Mouse (Mus musculus) gastrocnemius, postnatal 14 days (tissue): ENCODE data around the gene Msrb1. TPM values are rescaled to one million over a fixed set of nuclear protein-coding genes. Genes with fewer than 3 reads are reported as not detected.

Experiments used
- DNase-seq: peaks from one replicate; pipeline ENCODE4 v3.0.0; 2021; ENCODE audit warnings: mixed read lengths
- intact Hi-C: fragments of 180-260 bp; cut with DNase I; formaldehyde crosslinking; loops from one replicate; pipeline ENCODE4 v1.15.1; 2025; ENCODE audit warnings: low total_unique reads
- total RNA-seq, 2 experiments: library from RNA; stranded (reverse); gene quantifications; 2 replicates each; pipeline ENCODE4 v1.2.3; 2021

The Msrb1 gene
- total RNA-seq, 2 experiments from 2014 or later, result 143 to 165 TPM

DNA sequence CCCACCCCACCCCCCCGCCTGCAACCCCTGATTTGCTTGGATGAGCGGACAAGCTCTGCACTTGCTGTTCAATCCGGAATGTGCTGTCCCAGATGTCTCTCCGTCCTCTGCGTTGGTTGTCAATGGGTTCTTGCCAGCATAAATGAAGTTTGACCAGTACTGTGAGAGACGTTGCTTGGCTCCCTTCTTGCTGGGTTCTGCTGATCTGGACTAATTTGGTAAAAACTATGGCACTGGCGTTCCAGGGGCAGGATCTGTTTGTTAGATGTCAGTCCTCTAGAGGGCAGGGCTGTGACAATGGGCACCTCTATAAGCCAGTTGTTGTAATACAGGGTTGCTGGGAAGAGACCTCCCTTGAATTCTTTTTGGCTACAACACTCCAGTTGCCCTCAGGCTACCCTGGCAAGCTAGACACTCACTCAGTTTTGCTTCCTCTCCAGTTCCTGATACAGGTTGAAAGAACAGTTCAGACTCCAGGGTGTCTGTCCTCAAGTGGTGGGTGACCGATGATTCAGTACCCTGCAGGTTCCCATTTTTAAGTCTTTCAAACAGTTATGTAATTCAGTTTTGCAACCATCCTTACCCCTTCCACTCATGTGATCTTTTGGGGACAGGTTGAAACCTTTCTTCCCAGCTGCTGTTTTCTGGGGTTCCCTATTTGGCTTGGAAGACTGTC lies 831 bp downstream of the Msrb1 start:
- DNase-seq, result no peak
- intact Hi-C loops, result no loop called here

DNA sequence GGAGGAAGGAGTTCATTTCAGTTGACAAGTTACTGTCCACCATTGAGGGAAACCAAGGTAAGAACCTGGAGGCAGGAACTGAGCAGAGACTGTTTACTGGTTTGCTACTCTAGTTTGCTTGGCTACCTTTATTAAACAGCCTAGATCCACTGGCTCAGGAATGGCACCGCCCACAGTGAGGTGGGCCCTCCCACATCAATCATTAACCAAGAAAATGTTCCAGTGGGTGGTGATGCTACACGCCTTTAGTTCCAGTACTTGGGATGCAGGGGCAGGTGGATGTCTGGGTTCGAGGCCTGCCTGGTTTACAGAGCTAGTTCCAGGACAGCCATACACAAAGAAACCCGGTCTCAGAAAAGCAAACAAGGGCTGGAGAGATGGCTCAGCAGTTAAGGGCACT lies 1.8 kb downstream of the Msrb1 start:
- DNase-seq, result no peak
- intact Hi-C loops, result no loop called here

DNA sequence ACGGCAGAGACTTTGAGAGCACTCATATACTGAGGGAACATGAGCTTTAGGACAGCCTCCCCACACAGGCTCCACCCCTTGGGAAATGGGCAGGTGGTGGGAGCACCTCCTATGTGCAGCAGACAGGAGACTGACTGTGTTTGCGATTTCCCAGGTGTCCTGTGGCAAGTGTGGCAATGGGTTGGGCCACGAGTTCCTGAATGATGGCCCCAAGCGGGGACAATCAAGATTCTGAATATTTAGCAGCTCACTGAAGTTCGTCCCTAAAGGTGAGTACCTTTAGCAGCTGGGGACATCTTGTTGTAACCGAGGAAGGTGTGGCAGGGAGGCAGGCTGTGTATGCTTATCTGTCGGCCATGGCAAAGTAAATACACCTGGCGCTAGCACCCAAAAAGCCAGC lies 3.5 kb downstream of the Msrb1 start:
- intact Hi-C loops, result loop anchor here (5.0 kb wide), 1 partner anchor 142 kb away; no protein-coding TSS in a partner anchor
- no peak for DNase-seq

DNA sequence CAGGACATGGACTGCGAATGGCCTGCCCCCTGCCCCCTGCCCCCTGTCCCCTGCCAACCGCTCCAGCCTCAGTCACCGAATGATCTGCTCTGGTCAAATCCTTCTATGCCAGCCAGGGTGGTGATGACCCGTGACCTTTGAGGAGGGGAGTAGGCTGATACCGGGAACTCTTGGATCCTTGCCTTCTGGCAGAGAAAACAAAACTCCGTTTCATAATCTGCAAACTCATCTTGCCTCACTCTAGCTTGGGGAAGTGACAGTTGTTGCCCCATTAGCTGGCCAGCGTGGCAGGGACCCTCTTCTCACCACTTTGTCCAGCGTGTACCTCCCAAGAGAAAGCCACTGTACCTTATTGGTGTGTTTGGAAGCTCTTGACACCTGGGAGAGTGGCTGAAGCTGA lies 5.9 kb downstream of the Msrb1 start:
- intact Hi-C loops, result loop anchor here (5.0 kb wide), 1 partner anchor 140 kb away; no protein-coding TSS in a partner anchor
- no peak for DNase-seq

DNA sequence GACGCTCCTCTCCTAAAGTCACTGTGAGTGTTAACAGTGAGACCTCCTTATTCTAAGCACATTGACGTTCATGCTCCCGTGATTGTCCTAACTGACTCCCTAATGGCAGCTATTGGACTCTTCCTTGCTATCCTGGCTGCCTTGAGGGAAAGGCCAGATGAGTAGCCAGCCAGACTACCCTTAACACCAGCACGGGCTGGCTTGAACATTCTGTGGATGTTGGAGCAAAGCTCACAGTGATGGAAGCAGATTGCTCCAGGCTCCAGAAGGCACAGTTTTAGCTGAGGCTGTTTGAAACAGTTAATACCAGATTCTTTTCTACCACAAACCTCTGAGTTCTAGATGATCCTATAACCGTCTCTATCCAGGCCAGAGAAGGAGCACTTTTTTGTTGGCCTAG lies 7.5 kb downstream of the Msrb1 start:
- no peak for DNase-seq
- intact Hi-C loops, result loop anchor here (5.0 kb wide), 1 partner anchor 138 kb away; no protein-coding TSS in a partner anchor

DNA sequence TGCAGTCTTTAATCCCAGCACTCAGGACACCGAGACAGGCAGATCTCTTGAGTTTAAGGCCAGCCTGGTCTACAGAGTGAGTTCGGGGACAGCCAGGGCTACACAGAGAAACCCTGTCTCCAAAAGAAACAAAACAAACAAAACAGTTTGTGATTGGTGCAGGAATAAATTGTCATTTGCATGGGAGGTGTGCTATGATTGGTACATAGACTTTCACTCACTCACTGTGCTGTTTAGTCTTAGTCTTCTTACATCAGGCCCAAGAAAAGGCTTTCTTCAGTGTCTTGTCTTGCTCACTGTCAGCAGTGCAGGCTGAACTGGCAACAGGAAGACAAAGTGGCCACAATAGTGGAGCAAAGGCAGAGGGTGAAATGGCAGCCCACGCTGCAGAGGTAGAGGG lies 7.9 kb downstream of the Msrb1 start:
- intact Hi-C loops, result loop anchor here (5.0 kb wide), 1 partner anchor 138 kb away; no protein-coding TSS in a partner anchor
- no peak for DNase-seq

DNA sequence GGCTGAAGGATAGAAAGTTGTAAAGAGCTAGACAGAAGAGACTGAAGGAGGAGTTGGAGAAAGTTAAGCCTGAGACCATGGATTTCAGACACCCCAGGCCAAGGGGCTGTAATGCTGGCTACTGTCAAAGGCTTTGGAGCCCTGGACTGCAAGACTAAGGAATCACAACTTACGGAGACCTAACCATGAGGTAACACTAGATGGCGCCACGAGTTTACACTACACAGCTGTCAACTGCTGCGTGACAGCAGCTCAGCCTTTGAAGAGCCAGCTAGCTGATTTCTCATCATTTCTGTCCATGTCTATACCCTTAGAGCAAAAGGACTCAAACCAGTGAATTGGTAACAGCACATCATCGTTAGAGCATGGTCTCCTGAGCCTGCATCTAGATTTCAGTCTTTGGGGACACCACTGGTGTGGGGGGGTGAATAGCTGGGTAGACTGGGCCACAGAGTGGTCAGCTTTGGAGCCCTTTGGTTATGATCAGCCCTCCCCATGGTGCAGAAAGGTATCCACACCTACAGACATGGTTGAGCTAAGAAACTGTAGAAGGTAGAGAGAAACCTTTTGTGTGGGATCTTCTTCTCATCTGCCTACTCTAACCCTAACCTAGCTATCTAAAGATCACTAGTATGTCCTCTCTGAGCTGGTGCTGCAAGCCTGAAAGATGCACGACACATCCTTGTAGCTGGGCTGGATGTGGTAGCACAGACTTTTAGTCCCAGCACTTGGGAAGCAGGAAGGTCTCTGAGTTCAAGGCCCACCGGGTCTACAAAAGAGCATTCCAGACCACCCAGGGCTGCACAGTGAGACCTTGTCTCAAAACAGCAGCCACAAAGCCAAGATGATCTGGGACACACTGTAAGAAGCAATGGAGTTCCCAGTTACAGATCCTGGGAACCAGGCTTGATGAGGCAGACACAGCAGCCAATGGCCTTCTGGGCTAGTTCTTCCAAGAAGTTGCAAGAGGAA lies 9.4 kb downstream of the Msrb1 start:
- peak; percentile 78 for DNase-seq
- intact Hi-C loops, result loop anchor here (5.0 kb wide), 1 partner anchor 71 kb away; no protein-coding TSS in a partner anchor

DNA sequence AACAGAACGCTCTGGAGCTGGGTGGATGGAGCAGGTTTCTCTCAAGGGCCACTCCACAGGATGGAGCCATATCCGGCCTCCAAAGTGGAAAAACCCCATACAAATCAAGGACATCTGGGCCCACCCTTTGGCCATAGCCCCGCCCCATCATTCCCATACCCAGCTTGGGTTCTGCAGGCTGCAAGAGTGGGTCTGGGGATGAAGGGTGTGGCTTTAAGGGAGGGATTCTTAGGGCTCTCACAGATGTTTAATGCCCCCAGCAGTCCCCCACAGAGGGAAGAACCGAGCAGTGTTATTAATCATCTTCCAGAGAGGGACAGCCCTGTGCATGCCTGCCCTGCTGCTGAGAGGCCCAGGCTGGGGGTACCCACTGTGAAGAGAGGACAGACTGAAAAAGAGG lies 10.5 kb downstream of the Msrb1 start:
- intact Hi-C loops, result loop anchor here (5.0 kb wide), 1 partner anchor 70 kb away; no protein-coding TSS in a partner anchor
- no peak for DNase-seq

DNA sequence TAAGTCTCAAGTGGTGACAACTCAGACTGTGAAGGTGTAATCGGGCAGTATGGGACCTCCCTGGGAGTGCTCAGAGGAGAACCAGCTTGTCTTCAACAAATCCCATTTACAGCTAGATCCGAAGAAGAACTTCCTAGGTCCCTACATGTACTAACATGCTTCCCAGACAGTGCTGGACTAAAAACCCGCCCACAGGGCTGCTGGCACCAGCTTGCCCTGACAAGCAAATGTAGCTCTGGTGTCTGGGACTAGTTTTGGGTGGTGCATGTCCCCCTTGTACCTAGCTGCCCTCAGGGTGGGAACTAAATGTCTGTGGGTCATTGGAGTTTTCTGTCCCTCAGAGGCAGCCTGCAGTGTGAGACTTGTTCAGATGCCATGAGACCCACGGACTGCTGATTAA lies 15.1 kb downstream of the Msrb1 start:
- intact Hi-C loops, result no loop called here
- DNase-seq, result no peak

DNA sequence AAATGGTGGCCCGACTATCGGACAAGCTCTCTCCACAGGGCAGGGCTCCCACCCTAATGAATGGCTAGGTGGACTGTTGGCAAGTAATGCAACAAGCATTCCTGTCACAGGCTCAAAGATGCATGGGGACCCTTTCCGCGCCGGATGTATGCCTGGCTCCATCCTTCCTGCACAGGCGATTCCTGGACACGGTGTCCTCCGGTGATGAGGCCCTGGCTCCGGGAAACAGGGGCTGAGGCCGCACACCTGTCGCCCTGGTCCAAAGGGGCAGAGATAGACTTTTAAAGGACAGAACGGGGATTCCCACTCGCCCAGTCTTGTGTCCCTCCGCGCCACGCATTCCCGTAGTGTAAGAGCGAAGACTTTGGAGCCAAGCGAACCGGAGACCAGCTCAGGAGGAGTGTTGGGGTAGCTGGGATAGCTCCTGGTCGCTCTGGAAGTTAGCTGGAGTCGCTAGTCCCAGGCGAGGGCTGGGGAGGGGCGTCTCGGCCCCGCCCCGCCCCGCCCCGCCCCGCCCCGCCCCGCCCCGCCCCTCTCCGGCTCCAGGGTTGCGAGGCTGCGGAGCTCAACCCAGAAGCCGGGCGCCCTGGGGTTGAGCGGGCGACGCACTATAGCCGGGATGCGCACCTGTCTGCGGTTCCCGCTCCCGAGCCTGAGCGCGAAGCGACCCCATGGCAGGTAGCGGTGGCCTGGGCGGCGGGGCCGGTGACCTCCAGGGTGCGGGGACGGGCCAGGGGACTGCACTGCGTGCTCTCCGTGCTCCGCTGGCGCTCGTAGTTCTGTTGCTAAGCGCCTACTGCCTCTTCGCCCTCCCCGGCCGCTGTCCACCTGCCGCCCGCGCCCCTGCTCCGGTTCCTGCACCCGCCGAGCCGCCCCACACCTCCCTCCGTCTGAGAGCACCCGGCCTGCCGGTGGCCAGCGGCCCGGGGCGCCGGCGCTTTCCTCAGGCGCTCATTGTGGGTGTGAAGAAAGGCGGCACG lies 16.3 kb downstream of the Msrb1 start, which contains the start of gene Hs3st6:
Gene Hs3st6, plus strand, starts transcription at position 574 of the 980 bp plus-strand sequence.
- intact Hi-C loops, result no loop called here
- DNase-seq, result no peak

DNA sequence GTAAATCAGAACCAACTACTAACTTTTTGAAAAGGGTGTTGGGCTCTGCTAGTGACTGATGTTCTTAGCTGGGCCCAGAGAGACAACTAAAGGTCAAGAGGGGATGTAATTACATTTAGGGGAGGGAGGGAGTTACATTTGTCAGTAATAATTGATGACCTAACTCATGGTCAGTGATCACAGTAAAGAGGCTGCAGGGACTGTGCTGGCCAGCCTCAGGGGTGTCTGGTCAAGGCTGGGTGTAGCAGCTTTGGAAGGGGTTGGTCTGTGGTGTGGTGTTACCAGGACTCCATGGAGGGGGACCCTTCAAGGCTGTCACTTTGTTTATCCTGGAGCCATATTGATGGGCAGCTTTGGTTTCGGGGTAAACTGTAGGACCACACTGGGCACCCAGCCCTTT lies 21.0 kb downstream of the Msrb1 start:
- intact Hi-C loops, result no loop called here

DNA sequence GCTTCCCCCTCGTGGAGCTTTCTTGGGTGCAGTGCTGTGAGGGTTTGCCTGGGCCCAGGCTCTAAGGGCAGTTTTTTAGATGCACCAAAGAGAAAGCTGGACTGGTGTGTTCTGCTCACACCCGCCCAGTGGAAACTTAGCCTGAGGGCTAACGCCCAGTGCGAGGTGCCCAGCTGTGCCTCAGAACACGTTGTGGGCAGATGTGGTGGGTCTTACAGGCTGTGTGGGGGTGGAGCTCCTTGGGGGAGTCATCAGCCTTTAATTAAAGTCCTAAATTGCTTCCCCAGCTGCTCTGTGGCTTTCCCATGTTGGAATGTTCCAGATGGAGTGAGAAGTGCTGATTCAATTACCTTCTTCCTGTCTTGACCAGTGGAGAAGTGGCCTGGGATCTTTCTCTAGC lies 24.7 kb downstream of the Msrb1 start:
- intact Hi-C loops, result no loop called here
- DNase-seq, result no peak

More for the DNA sequence above, 21.0 kb downstream of the Msrb1 start:
- no peak for DNase-seq

DNA sequence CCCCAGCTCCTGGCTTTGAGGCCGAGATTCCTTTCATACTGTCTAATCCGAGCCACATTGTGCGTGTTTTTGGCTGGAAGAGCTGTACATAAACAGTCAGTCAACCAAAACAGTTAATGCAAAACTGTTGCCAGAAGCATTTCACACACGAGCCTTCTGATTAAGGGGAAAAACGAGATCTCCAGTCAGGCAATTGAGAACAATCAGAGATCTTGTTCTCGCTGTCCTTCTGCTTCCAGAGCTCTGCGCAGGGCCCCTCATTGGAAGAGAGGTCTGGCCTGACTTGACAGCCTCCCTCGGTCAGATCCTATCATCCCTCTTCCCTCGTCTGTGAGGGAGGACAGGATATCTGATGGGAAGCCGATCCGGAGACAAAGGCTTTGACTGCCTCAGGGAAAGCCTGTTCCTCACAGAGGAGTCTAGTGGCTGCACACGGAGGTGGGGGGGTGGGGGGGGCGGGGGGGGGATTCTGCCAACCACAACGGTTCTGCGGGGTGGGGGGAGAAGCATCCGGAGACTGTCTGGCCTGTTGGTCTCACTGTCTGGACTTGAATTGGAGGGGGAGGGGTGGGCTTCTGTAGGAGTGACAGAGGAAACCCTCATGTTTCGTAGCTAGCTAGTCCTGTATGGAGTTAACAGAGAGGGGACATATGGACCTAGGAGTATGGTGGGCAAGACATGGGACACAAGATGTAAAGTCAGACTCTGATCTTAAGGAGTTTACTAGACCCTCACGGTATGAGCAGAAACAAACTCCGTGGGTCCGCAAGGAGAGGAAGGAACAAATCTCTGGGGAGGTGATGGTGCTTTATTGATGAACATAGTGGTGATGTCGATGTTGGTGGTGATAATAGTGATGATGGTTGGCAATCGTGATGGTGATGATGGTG lies 28.8 kb downstream of the Msrb1 start:
- intact Hi-C loops, result no loop called here
- no peak for DNase-seq

DNA sequence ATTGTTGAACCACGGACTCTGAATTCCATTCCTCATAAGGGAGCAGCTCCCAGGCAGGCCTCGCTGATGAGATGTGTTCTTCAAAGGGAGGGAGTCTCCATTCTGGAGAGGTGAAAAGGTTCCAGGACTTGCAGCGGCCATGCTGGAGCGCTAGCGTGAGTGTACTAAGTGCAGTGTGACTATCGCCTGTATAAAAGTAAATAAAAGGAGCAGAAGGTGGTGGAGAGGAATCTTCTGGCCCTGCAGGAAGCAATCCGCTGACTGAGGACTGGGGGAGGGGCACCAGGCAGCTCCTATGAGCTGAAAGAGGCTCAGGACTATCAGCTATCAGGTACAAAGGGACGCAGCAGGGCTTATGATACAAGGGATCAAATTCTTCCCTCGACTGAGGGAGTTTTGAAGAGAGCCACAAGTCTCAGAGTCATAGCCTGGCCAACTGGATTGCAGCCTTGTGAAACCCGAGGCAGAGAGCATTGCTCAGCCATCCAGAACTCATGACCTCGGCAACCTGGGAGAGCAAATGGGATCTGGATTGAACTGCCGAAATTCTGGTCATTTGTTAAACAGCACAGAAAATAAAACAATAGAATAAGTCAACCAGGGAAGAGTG lies 29.9 kb downstream of the Msrb1 start:
- intact Hi-C loops, result no loop called here

DNA sequence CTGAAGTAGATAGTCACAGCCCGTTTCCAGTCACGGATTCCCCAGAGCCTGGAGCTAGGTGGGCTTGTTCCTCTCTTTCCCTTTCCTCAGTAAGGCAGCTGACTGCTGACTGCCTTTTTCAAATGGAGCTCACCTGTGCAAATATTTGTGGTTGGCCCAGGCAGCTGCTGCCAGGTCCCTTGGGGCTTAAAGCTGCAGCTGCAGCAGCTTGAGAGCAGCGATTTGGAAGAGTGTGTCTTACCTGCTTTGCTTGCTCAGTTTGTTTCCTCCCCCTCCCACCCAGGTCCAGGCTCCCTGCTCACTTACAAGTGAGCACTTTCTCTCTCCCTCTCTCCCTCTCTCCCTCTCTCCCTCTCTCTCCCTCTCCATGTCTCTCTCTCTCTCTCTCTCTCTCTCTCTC lies 32.7 kb downstream of the Msrb1 start:
- DNase-seq, result no peak
- intact Hi-C loops, result no loop called here

More for the DNA sequence above, 29.9 kb downstream of the Msrb1 start:
- no peak for DNase-seq

DNA sequence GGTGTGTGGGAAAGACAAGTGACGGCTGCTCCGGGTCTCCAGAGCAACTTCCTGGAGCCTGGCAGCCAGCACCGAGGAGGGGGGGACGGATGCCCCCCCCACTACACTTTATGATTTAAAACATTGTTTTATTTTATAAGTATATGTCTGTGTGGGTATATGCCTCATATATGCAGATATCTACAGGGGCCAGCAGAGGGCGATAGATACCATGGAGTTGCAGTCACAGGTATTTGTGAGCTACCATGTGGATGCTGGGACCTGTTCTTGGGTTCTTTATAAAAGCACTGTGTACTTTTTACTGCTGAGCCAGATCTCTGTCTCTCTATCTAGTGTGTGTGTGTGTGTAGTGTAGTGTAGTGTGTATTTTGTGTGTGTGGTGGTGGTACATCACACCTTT lies 36.8 kb downstream of the Msrb1 start:
- DNase-seq, result no peak
- intact Hi-C loops, result no loop called here

DNA sequence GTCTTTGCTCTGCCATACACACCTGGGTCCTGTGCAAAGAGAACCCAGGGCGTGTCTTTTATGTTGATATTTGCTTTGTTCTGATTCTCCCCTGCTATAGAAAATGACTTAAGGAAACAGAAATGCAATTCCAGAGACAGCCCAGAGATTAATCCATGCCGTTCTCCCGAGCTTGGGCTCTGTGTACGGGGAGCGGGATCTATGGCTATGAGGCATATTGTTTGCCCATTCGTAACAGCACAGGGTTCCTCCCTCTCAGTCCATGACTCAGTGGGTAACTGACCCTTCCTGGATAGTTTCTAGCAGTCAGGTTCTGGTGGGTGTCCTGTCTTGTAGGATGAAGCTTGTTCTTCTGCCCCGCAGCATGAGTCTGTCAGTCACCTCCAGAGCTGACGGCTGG lies 38.7 kb downstream of the Msrb1 start:
- no peak for DNase-seq
- intact Hi-C loops, result no loop called here

DNA sequence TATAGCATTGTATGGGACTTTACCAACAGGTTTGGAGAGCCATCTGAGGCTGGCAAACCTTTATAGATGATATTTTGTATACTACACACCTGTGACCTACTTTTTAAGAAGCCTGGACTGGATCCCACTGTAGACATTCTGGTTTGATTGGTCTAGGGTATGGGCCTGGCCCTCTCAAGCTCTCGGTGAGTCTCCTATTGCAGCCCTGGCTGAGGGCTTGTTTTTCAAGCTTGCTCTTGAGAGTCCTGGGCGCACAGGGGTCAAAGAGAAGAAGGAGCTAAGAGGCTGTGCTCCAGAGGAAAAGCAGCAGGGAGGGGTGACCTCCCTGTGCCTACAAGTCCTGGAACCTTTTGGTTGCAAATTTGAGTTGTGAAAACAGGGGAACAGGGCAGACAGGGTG lies 40.6 kb downstream of the Msrb1 start:
- intact Hi-C loops, result no loop called here

More for the DNA sequence above, 40.6 kb downstream of the Msrb1 start:
- DNase-seq, result no peak
